Mouse (Mus musculus) kidney, adult 2 months (tissue): Measurements from ENCODE around the gene Vps45. TPM values are rescaled to one million over a fixed set of nuclear protein-coding genes. Genes with fewer than 3 reads are reported as not detected.

Experiments used
- DNase-seq: peaks from one replicate; pipeline ENCODE4 v3.0.0; 2021
- H3K27ac ChIP-seq: fragments of 200-500 bp; 2 replicates; pipeline ENCODE4 v1.5.1; 2012; ENCODE audit warnings: low read depth, low read length, control low read depth, inconsistent platforms; ENCODE audit not compliant: insufficient read depth
- H3K27me3 ChIP-seq: fragments of 200-500 bp; replicated peaks from 2 replicates; pipeline ENCODE4 v1.6.1; 2012; ENCODE audit warnings: mild to moderate bottlenecking, moderate library complexity, low read length, inconsistent platforms; ENCODE audit not compliant: control insufficient read depth, insufficient read depth
- H3K36me3 ChIP-seq: fragments of 200-500 bp; 2 replicates; pipeline ENCODE4 v1.6.1; 2012; ENCODE audit warnings: mild to moderate bottlenecking, moderate library complexity, low read length, inconsistent platforms; ENCODE audit not compliant: control insufficient read depth, insufficient read depth
- H3K4me1 ChIP-seq: fragments of 200-500 bp; 2 replicates; pipeline ENCODE4 v1.6.1; 2011; ENCODE audit warnings: low read length; ENCODE audit not compliant: control insufficient read depth, insufficient read depth
- H3K4me3 ChIP-seq: fragments of 200-500 bp; 2 replicates; pipeline ENCODE4 v1.5.1; 2011; ENCODE audit warnings: mild to moderate bottlenecking, low read depth, low read length, control low read depth; ENCODE audit not compliant: insufficient read depth
- CTCF ChIP-seq: fragments of 200-500 bp; conservative IDR thresholded peaks from 2 replicates; pipeline ENCODE4 v1.5.1; 2011; ENCODE audit warnings: low read depth, mild to moderate bottlenecking, control low read depth, low read length, moderate library complexity, mixed read lengths; ENCODE audit not compliant: insufficient read depth, insufficient read length
- POLR2A ChIP-seq: fragments of 200-500 bp; IDR thresholded peaks from one replicate; pipeline ENCODE4 v1.6.1; 2011; ENCODE audit warnings: low read depth, low read length, control low read depth
- WGBS: fragments of 180-500 bp; shearing (Covaris S2); methylation state at CpG from one replicate; pipeline ENCODE4 v1.1.7; 2018; 5-methylcytosine and 5-hydroxymethylcytosine counted together
- polyA plus RNA-seq: library from polyadenylated mRNA; depleted of rRNA; stranded (reverse); fragments of >200 nt; gene quantifications from 2 replicates; pipeline ENCODE4 v1.2.3, GENCODE M21; 2012

Vps45 gene
- polyA plus RNA-seq, 1 experiment: 7.9 TPM

GRCm38 (mm10) chr3:96087801-96088200, 29.5 kb upstream of the Vps45 start:
- 0 out of 2 replicates have a peak, but pooled peaks cover 2% of the 10 kb centered on the region for H3K27me3 ChIP-seq
- H3K27ac ChIP-seq: no peak overlapping the region
- 83% methylated on average over 4 of the region's 4 CpGs for WGBS
- H3K36me3 ChIP-seq: no peaks in the 10 kb centered on the region
- no peaks in the 10 kb centered on the region for H3K4me1 ChIP-seq
- TF ChIP-seq POLR2A (no peak), CTCF (no peak)
- DNase-seq: no peak
- no peak overlapping the region for H3K4me3 ChIP-seq

DNA sequence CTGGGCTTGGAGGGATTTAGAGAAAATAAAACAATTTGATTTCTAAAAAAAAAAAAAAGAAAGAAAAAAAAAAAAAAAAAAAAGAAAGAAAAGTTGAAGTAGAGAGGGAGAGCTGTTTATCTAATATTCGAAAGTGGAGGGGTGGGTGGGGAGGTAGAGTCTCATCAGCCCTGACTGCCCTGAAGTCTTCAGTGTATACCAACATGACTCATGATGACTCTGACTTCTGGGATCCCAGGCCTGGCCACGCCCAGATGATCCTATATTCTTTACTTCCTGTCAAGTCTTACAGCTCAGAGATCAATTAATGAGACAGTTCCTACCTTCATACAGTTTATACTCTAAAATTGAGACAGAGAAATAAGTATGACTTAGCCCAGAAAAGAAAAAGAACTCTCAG, 29.0 kb upstream of the Vps45 start:
- H3K4me1 ChIP-seq: no peaks in the 10 kb centered on the region
- no peak overlapping the region for H3K4me3 ChIP-seq
- no peak for DNase-seq
- H3K27ac ChIP-seq: no peak overlapping the region
- WGBS: 78% methylated on average over 2 of the region's 2 CpGs
- H3K36me3 ChIP-seq: no peaks in the 10 kb centered on the region
- 0 out of 2 replicates have a peak, but pooled peaks cover 2% of the 10 kb centered on the region for H3K27me3 ChIP-seq
- TF ChIP-seq POLR2A: no peak

- H3K27ac ChIP-seq: no peak overlapping the region
- H3K36me3 ChIP-seq: no peaks in the 10 kb centered on the region
- 87% methylated on average over 10 of the region's 10 CpGs for WGBS
These were observed 26.0 kb upstream of the Vps45 start for GRCm38 (mm10) chr3:96084146-96084755.

DNA sequence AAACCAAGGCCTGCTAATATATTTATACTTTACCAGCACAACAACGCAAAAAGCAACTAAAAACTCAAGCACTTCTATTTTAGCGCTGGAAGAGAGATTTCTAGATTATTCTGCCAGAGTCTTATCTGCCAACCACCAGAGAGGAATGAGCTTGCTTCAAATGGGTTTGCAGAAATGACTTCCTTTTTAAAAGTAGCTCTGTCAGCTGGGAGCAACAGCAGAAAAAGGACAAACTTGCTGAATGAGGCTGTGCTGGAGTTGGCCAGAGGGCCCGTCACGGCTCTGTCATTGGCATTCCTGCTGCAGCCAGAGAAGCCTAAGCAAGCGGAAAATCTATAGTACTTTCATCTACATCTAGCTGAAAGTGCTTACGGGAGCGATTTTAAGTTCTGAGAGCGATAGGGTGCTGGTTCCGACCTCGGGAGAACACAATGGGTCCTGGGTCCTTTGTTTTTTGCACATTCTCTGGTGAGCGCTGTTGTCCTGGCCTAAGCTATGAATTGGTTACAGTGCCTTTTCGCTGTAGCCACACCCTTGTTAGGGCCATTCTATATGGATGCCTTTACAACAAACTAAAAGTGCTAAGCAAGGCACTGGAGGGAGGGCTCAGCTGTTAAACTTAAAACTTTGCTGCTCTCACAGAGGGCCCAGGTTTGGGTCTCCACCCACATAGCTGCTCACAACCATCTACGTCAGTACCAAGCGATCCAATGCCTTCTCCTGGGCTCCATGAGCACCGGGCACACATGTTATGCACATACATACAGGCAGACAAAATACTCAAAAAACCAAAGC, 24.6 kb upstream of the Vps45 start:
- 66% methylated on average over 15 of the region's 15 CpGs for WGBS
- no peak for DNase-seq
- Histone ChIP-seq H3K4me1 (no peaks in the 10 kb centered on the region), H3K27ac (no peak overlapping the region), H3K36me3 (no peaks in the 10 kb centered on the region), H3K4me3 (no peak overlapping the region), H3K27me3 (no peaks in the 10 kb centered on the region)
- TF ChIP-seq POLR2A (no peak), CTCF (no peak)

More at GRCm38 (mm10) chr3:96084146-96084755, 26.0 kb upstream of the Vps45 start:
- H3K27me3 ChIP-seq: no peaks in the 10 kb centered on the region
- H3K4me1 ChIP-seq: no peaks in the 10 kb centered on the region
- no peak for DNase-seq
- TF ChIP-seq POLR2A (no peak), CTCF (no peak)
- no peak overlapping the region for H3K4me3 ChIP-seq

- no peaks in the 10 kb centered on the region for H3K27me3 ChIP-seq
- no peak overlapping the region for H3K4me3 ChIP-seq
- no peak overlapping the region for H3K27ac ChIP-seq
- no peaks in the 10 kb centered on the region for H3K36me3 ChIP-seq
- H3K4me1 ChIP-seq: no peaks in the 10 kb centered on the region
- WGBS: 87% methylated on average over 2 of the region's 2 CpGs
- TF ChIP-seq CTCF (no peak), POLR2A (no peak)
- DNase-seq: no peak
These were observed 23.8 kb upstream of the Vps45 start for GRCm38 (mm10) chr3:96082100-96082499.

DNA sequence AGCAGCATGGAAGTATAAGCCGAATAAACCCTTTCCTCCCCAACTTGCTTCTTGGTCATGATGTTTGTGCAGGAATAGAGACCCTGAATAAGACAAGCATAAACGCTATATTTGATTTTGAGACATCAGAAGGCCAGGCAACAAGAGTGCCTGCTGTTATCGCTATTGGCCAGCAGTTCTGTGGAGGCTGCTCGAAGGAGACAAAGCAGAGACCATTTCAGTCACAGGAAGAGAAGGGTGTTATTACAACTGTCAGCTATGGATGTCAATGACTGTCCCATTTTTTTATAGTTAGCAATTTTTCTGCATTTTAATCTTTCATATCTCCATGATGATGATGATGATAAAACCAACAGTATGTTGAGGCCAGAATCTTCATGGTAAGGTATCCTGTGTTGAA, 23.4 kb upstream of the Vps45 start:
- 92% methylated on average over 4 of the region's 4 CpGs for WGBS
- H3K4me3 ChIP-seq: no peak overlapping the region
- no peaks in the 10 kb centered on the region for H3K27me3 ChIP-seq
- no peak for TF ChIP-seq POLR2A
- no peak for TF ChIP-seq CTCF
- H3K36me3 ChIP-seq: no peaks in the 10 kb centered on the region
- H3K27ac ChIP-seq: no peak overlapping the region
- no peak for DNase-seq
- H3K4me1 ChIP-seq: no peaks in the 10 kb centered on the region

DNA sequence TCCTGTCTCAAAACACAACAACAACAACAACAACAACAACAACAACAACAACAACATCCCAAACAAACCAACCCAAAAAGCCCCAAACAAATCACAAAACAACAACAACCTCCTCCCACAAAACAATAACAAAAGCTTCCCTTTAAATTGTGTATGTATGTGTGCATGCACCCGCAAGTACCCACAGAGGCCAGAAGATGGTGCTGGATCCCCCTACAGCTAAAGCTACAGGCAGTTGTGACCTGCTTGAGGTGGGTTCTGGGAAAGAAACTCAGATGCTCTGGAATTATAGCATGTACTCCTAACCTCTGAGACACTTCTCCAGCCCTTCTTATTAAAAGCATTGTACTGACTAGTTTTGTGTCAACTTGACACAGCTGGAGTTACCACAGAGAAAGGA, 22.7 kb upstream of the Vps45 start:
- TF ChIP-seq CTCF: peak; percentile 69
- no peak for TF ChIP-seq POLR2A
- Histone ChIP-seq H3K4me3 (no peak overlapping the region), H3K27ac (no peak overlapping the region), H3K27me3 (no peaks in the 10 kb centered on the region), H3K4me1 (no peaks in the 10 kb centered on the region), H3K36me3 (no peaks in the 10 kb centered on the region)
- 78% methylated on average over 1 of the region's 1 CpGs for WGBS
- DNase-seq: peak; percentile 40

DNA sequence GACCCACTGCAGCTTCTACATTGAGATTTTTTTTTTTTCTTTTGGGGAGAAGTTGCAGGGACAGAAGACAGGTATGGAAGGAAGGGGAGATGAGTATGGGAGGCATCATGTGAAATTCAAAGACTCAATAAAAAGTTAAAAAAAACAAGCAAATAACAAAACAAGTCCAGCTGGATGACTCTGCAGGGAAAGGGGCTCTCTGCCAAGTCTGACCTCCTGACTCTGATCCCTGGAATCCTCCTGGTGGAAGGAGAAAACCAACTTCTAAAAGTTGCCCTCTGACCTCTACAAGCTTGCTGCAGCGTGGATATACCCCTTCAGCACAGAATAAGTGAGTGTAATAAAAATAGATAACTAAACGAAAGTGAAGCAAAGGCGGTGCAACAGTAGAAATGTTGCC, 20.4 kb upstream of the Vps45 start:
- DNase-seq: peak; percentile 33
- H3K4me1 ChIP-seq: no peaks in the 10 kb centered on the region
- TF ChIP-seq CTCF (no peak), POLR2A (no peak)
- H3K27me3 ChIP-seq: no peaks in the 10 kb centered on the region
- no peaks in the 10 kb centered on the region for H3K36me3 ChIP-seq
- WGBS: 39% methylated on average over 3 of the region's 3 CpGs
- no peak overlapping the region for H3K4me3 ChIP-seq
- H3K27ac ChIP-seq: no peak overlapping the region
